Mouse (Mus musculus) ES-Bruce4 (cell line): Measurements from ENCODE around the gene Ehf.

Experiments
- CTCF ChIP-seq: IDR thresholded peaks from one replicate; pipeline ENCODE4 v1.8.1; 2011; ENCODE audit warnings: low read depth, low read length
- POLR2A ChIP-seq: IDR thresholded peaks from one replicate; pipeline ENCODE4 v1.8.1; 2011; ENCODE audit warnings: low read length; ENCODE audit not compliant: insufficient read depth

GRCm38 (mm10) chr2:103322171-103322570 lies 19.1 kb upstream of the Ehf start:
- TF ChIP-seq POLR2A, result no peak
- no peak for TF ChIP-seq CTCF
